Mouse (Mus musculus) lung, postnatal 10 days (tissue): ENCODE data around the gene Galnt18.

Experiments
- DNase-seq: peaks from one replicate; pipeline ENCODE4 v3.0.0; 2021

Gene Galnt18

DNA sequence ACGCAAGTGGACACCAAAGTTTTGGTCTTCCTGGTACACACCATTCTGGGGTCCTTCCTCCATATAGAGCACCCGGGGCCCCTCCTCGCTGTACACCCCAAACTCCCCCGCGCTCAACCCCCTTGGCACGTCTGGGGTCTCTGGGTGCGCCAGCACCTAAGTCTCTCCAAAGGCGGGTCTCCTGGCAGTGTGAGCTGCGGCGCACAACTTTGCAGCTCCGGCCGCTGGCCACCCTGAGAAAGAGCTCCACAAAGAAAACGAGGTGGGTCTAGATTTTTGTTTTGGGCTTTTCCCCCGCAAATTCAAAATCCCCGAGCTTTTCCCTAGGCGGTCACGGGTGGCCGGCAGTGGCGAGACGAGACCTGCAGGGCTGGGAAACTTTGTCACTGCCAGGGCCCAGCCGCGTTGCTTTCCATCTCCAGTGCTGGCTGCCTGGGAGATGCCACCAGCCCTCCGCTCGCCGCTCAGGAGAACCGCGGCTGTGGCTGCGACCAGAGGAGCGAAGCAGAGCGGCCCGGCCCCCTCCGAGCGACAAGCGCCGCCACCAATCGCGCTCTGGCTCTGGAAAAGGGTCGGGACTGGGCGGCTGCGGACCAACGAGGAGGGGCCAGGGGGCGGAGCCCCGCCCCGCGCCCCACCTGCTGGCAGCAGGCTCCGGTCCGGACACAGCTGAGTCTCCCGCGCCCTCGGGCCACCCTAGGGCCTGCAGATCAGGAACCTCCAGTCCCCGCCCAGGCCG is at the start of gene Galnt18:
Gene Galnt18 (minus strand): TSS at position 474 of the 739 bp plus-strand sequence.
- DNase-seq: peak; percentile 96

DNA sequence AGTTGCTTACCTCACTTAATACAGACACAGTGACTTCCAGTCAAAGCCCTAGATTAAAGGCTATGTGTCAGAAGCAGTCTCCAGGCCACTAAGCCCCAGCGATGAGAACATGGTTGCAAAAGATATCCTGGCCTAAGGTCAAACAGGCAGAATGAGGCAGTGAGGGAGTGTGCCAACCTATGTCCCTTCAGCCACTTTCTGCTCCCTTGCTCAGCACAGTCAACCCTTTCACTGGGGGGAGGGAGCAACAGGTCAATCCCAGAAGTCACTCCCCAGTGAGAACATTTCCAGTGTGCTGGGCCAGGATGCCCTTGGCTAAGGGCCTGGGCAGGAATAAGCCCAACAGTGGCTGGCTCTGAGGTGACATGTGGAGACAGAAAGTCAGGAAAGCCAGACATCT is 47.6 kb upstream of the Galnt18 start:
- DNase-seq: no peak

DNA sequence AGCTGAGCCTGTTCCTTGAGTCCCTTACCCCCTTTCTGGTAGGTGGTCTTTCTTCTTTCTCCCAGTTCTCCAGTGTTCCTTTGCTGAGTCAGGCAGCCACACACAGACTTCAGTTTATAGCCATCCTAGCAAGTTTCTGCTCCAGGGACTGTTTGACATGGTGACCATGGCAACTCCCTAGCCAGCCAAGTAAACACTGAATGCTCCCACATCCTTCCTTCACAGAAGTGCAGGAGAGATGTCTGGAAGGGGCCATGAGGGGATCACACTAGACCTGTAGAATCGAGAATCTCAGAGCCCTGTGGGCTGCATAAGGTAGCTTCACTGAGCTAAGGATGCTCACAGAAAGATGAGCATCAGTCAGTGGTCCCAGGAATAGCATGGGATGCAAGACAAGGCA is 33.3 kb upstream of the Galnt18 start:
- DNase-seq: peak; percentile 61

DNA sequence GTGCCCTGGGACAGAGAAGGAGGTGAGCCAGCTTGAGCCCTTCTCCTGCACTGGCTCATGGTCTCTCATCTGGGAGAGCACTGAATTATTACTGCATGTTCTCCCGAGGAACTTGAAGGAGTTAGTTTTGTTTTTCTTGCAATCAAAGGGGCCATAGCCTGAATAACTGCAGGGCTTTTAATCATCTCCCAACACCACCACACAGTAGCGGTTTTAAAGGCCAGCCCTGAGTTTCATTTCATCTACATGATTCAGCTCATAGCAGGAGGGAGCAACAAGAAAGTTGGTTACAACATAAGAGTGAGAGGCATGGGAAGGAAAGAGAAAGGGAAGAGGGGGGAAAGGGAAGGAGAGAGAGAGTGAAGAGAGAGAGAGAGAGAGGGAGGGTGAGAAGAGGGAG is 31.3 kb upstream of the Galnt18 start:
- DNase-seq: no peak

DNA sequence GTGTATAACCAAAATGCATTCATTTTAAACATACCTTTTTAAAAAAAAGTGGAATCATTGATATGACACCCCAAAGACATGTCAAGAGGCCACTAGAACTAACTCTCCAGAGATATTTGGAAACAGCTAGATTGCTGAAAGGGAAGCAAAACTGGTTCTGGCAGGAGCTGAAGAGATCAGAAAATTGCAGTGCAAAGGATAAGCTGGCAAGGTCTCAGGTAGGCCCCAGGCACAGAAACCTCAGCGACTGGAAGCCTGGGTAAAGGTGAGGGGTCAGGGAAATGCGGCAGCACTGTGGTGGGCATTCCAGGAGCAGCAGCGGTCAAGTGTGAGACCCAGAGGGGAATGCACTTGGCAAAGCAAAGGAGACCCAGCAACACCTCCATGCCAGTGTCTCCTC is 30.0 kb upstream of the Galnt18 start:
- DNase-seq: no peak

DNA sequence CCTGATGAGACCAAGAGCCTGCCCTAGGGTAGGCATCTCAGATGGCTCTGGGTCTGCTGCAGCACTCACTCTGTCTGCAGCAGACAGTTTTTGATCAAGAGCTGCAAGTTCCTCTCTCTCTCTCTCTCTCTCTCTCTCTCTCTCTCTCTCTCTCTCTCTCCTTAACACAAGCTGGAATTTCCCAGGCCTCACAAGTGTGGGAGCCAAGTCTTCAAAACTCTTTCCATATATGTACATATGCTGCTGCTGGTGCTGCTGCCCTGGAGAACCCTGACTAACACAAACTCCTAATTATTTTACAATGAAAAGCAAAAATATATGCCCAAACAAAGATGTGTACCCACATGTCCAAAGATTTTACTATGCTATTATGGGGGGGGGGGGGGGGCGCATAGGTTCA is 26.3 kb upstream of the Galnt18 start:
- no peak for DNase-seq

DNA sequence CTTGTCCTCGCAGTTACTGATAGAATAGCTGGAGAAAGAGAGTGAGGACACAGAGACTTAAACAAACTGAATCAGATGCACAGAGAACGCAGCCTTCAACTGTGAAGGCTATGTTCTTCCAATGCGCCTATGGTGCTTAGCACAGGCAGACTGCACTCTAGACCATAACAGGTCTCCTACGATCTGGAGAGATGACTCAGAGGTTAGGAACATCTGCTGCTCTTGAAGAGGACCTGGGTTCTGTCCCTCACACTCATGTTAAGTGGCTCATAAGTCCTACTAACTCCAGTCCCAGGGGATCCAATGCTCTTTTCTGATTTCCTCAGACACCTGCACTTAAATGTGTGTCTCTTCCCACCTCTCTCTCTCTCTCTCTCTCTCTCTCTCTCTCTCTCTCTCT is 24.9 kb upstream of the Galnt18 start:
- no peak for DNase-seq

DNA sequence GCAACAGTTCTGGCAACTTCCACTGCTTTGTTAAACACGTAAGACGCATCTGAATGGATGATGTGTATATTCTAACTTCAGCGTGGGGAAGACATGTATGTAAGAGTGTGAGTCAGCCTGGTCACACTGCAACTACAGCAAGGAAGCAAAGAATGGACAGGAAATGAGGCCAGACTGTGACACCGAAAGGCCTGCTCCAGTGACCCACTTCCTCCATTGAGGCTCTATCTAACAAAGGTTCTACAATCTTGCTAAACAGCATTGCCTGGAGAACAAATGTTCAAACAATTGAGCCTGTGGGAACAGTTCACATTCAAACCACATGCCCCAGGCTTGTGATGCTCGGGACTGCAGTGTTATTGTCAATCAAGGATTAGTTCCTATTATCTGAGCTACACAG is 21.0 kb upstream of the Galnt18 start:
- DNase-seq: no peak

DNA sequence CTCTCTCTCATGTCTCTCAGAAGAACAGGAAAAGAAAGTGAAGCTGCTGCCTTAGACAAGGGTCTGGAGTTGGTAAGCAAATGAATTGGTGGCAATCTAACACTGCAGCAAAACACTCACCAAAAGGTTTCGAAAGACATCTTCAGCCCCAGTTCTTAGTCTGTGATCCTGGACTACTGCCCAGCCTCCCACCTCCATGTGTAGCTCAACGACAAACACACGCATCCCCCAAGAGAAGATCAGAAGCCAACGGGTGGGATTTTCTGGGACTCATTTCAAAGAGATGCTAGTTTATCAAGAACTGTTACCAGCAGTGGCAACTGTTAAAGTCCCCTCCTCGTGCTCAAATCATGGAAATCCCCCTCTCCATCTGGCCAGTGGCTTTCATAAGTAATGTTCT is 20.3 kb upstream of the Galnt18 start:
- DNase-seq: no peak

DNA sequence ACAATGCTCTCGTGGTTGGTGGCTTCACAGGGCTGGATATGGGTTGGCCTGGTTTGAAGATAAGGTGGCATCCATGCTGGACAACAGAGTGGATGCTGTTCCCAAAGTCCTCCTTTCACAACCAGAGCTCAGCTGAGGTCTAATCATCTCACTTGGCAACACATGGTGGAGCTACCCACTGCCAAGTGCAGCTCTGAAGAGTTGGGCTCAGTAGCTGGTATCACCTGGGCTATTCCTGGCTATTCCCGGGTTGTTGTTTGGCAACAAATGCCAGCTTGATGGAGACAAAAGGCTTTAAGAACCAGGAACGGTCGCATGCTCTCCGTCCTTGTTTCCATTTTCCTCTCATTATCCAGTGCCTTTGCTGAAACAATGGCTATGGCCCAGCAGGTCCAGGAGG is 19.2 kb upstream of the Galnt18 start:
- no peak for DNase-seq

DNA sequence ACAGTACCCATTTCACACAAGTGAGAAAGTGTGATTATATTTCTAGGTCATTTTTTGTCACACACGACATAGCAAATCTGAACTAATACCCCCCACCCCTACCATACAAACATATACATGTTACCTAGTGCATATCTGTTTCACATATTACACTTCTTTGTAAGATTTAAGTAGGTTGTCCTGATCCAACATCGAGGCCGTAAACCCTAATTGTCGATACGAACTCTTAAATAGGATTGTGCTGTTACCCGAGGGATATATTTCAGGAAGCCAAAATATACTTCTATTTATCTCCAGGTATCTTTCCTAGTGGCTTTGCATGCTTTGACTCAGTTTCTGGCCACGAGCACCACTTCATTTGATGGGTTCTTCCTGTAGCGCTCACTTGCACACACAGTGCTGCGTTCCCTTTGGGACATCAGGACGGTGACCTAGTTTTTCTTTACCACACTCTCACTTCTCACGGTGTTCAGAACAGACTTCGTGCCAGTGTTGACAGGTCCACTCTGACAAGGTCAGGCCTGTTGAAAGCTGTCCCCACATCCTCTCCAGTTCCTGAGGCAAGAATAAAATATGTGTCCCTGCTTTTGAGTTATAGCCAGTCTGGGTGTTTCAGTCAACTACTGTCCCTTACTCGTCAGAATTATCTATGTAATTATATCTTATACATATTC is 17.7 kb upstream of the Galnt18 start:
- no peak for DNase-seq

DNA sequence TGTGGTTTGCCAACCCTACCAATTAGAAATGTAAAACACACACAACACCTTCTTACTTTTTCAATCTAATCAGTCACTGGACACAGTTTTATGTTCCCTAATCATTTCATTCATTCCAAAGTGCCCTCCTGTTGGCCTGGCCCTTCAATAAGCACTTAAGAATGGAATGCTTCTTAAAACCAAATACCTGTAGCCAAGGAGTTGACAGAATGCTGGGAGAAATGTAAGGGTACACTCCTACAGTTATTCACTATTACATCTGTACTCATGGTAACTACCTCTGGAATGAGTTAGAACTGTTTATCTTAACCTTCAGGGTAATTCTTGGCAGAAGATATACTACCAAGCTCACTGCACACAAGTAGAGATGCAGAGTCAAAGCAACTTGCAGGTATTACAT is 15.3 kb upstream of the Galnt18 start:
- no peak for DNase-seq

DNA sequence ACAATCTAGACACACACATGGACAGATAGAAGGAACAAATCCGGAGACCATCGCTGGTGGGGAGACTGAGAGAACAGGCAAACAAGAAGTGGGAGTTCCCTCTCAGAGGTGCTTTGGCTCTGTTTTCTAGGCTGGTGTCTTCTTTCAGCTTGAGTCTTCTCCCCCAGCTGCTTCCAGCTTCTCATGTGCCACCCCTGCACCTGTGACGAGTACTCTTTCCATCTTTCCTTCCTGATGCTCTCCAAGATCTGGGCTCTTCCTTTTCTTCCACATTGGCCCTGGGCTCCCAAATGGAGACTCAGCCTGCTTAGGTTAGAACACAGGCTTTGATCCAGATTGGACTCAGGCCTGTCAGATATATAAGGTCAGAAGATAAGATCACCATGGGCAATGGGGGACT is 12.4 kb upstream of the Galnt18 start:
- no peak for DNase-seq

DNA sequence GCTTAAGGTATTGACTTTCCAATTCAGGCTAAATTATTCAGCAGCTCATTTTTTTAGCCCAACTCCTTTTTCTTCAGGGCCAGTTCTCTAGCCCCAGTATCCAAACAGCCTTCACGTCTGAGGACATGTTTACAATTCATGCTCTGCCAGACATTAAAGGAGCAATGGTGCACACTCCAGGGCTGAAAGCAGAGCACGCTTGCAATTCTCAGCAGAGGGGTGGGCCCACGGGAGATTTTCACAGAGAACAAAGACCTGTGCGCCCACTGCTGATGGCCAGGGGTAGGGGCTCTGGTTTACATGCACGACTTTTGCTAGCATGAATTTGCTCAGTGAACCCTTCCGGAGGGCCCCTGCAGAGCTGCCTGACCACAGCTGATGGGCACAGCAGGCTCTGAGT is 11.6 kb upstream of the Galnt18 start:
- no peak for DNase-seq

DNA sequence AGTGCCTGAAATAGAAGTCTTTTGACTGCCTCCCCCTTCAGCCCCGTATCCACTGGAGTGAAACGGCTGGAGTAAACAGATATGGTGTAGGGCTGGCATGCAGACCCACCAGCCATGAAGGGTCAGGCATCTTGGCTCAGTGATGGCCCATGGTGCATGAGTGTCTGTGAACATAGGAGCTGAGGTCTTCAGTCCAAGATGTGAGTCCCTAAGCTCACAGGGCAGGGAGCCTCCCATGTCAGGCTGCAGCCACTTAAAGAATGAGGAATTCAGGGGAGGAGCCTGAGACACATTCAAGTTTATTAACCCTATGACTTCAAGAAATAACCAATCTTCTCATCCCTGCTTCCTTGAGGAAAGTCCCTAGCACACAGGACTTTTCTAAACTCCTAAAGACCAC is 8.1 kb upstream of the Galnt18 start:
- peak; percentile 37 for DNase-seq

DNA sequence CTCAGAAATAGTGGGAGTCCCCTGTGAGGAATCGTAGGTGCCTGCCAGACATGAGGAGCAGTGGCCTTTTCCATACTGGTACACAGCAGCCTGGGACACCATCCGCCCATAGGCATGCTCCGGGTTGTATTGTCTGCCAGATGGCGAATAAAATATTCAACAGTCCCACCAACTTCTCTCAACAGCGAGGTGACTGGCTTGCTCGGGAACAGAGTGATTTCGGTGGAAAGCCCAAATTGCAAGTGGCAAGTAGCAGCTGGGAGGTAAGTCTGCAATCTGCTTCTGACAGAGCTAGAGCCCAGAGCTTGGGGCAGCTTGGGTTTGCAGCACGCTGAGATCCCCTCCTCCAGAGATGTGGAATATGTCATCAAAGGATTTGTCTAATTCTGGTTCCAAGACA is 5.7 kb upstream of the Galnt18 start:
- DNase-seq: no peak

DNA sequence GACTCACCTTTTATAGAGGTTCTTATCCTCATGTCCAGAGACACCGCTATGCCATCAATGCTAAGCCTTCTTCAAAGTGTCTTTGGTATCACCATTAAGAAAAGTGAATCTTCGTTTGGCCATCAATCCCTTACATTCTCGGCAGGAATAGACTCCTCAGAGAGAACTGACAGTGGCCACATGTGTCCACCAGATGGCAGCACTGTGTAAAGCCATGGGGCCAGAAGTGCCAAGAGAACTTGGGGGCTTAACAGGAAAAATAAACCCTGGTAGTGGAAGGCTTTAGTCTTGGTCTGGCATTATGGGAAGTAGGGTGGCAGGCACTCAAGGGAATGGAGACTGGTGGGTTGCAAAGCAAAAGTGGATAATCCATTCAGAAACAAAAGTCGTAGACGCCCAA is 2.3 kb upstream of the Galnt18 start:
- DNase-seq: peak; percentile 82

DNA sequence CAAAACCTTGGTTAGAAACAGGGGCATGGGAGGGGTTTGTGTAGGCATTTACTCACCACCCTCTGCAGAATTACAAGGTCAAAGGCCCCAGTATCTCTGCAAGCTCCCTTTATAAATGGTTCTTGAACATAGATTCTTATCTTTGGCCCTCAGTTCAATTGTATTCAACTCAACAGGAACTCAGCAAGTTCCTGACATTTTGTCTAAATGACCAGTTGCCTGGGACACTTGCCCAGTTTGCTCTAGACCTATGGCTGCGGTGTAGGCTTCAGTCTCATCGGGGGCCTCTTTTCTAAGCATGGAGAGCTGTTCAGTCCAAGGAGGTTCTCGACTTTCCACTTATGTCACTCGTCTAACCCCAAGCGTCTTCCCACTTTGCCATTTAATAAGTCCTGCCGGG is 1.5 kb upstream of the Galnt18 start:
- peak; percentile 70 for DNase-seq

DNA sequence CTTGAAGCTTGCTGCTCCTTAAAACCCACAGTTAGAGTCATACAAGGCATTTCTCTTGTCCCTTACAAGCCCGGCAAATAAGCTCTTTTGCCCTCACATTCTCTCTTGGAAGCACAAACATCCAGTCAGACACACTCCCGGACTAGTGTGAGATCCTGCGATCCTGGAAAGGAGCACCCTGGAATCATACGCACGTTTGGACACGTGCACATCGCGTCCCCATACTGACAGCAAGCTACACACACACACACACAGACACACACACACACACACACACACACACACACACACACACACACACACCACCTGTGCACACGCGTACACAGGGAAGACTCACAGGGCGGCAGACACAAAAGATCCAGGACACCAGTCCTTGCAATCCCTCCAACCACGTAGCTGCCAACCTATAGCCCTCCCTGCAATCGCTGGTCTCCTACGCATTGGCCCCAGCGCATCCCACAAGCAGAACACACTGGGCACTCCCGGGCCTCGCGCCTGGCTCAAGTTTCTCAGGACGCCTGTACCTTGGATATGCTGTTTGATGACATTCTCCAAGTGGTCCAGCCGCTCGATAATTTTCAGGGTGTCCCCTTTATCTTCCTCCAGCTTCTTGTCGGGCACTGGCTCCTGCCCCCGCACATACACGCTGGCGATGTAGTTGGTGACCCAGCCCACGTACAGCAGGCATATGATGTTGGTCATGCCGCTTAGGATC is 831 bp downstream of the Galnt18 start:
- no peak for DNase-seq

DNA sequence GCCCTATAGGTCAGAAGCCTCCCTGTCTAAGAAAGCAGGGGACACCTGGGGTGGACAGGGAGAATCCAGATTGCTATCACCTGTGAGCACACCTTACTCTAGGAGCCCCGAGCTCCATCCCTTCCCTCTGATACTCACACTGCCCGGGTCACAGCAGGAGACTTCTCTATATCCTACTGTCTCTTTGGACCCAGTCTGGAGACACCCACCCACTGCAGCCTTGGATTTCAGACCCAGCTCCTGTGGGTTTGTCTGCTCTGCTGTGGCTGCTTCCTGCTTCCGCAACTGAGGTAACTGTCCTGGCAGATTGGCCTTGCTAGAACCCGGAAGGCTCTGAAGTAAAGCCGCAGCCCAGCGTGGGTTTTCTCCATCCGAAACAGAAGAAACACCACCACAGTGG is 1.6 kb downstream of the Galnt18 start:
- no peak for DNase-seq

DNA sequence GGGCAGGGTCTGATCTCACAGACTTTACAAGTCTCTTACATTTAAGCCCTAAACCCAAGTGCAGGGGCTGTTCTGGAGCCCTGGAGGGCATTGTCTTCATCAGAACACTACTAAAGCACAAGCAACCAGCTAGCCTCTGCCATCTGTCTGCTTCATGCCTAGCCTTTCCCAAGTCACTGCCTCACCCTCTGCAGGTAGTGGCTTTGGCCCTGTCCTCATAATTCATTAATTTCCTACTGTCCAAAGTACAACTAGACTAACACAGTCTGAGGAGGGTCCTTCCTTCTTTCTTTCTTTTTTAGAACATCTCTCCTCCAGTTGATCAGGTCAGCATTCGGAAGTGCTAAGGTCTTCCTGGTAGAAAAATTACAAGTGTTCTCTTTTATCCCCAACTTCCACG is 2.6 kb downstream of the Galnt18 start:
- DNase-seq: no peak

DNA sequence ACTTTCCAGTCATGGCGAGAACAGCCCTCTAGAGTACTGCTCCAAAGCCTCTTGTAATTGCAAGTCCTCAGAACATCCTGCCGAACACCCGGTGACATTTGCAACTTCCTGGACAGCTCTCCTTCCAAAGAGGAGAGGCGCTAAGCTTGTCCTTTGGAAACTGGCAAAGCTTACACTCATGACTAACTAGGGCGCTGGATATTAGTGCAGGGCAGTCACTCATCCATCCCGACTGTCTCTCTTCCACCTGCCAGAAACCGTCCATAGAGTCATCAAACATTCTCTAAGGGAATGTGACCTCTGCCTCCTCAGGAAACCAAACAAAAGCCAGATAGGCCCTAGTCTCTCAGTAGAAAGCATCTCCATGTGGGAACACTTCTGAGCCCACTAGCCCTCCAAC is 3.6 kb downstream of the Galnt18 start:
- no peak for DNase-seq

DNA sequence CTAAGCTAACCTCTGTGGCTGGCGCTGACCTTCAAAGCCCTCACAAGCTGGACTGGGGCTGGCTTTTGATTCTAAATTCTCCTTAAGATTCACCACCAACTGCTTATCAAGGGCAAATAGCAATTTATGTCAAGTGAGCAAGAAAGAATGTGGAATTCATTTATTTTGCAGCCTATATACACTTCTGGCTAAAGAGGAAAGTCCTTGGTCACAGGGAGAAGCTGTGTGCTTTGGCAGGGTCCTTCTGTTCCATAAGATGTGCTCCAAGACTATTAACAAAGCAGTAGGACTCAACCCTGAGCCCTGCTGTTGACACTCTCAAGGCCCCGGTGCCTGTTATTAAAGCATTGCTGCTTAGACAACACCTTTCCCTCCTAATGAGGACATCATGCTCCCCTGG is 7.4 kb downstream of the Galnt18 start:
- no peak for DNase-seq

DNA sequence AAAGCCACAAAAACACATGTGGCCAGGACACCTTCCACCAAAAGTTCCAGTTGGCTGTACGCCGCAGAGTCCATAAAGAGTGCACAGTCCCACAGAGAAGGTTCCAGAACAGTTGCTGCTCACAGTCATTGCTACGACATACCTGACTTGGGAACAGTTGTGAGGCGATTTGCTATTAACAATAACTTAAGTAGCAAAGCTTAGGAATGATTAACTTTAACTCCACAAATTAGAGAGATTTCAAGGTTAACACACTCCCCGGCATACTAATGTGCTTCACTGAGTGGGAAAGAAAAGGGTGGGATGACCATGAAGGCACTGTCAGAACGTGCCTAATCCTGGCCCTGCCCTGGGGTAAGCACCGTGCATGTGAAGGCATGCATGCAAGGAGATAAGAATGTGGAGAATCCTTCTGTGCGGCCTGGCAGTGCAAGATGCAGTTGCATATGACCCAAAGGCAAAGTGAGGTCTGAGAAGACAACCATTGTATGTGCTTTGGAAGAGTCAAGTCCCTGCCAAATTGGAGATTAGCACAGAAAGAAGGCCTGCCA is 8.5 kb downstream of the Galnt18 start:
- no peak for DNase-seq
